Mouse (Mus musculus) bone marrow, adult 2 months (tissue): ENCODE measurements around the gene Tas1r1.
"Not testable (repeated sequence)": the region's sequence is repeated elsewhere in the genome, so short reads cannot be mapped to it uniquely, and the experiment has no call there.

Source experiments
- CTCF ChIP-seq: fragments of 200-500 bp; IDR thresholded peaks from 2 replicates; pipeline ENCODE4 v1.5.1; 2011; ENCODE audit warnings: low read length, control low read depth; ENCODE audit not compliant: control insufficient read depth, insufficient read depth
- POLR2A ChIP-seq: fragments of 200-500 bp; IDR thresholded peaks from 2 replicates; pipeline ENCODE4 v1.6.1; 2011; ENCODE audit warnings: low read depth, mild to moderate bottlenecking, control low read depth, low read length, borderline replicate concordance; ENCODE audit not compliant: control insufficient read depth

GRCm38 (mm10) chr4:152036464-152036863 lies 1.9 kb downstream of the Tas1r1 start:
- not testable (repeated sequence) for TF ChIP-seq CTCF, POLR2A
